Mouse (Mus musculus) heart, postnatal 0 days (tissue): ENCODE data around the gene Abcd2.

Experiments used
- CTCF ChIP-seq: IDR thresholded peaks from 2 replicates; pipeline ENCODE4 v1.5.1; 2016; ENCODE audit warnings: antibody characterized with exemption, control low read depth, low read depth
- EP300 ChIP-seq: IDR thresholded peaks from 2 replicates; pipeline ENCODE4 v1.6.1; 2016; ENCODE audit warnings: antibody characterized with exemption, low read depth

- no peak for TF ChIP-seq CTCF
- no peak for TF ChIP-seq EP300
These were observed 19.4 kb downstream of the Abcd2 start for GRCm38 (mm10) chr15:91172193-91172592.
